Mouse (Mus musculus) G1E (cell line): ENCODE data around the gene Stt3a. TPM values are rescaled to one million over a fixed set of nuclear protein-coding genes. Genes with fewer than 3 reads are reported as not detected.

Source experiments
- ATAC-seq: 2 replicates; pipeline ENCODE4 v1.8.0; 2016; ENCODE audit warnings: mild to moderate bottlenecking; ENCODE audit not compliant: insufficient number of reproducible peaks, poor library complexity, low FRiP score, severe bottlenecking; ENCODE audit errors: extremely low read depth
- DNase-seq: peaks from one replicate; pipeline ENCODE4 v3.0.0; 2012; ENCODE audit warnings: low spot score
- H3K27me3 ChIP-seq: 2 replicates; pipeline ENCODE4 v1.6.1; 2012; ENCODE audit warnings: mild to moderate bottlenecking, low read length, inconsistent platforms; ENCODE audit not compliant: insufficient read depth
- H3K36me3 ChIP-seq: replicated peaks from 2 replicates; pipeline ENCODE3; 2012; ENCODE audit warnings: mild to moderate bottlenecking, inconsistent platforms
- H3K4me1 ChIP-seq: 2 replicates; pipeline ENCODE4 v1.6.1; 2012; ENCODE audit warnings: low read depth, low read length, inconsistent platforms, mixed read lengths; ENCODE audit not compliant: insufficient read depth
- H3K4me3 ChIP-seq: 2 replicates; pipeline ENCODE4 v1.5.1; 2012; ENCODE audit warnings: low read depth, mild to moderate bottlenecking, inconsistent platforms, low read length, moderate library complexity, mixed read lengths
- H3K9me3 ChIP-seq: replicated peaks from 2 replicates; pipeline ENCODE4 v1.6.1; 2012; ENCODE audit warnings: inconsistent platforms
- CTCF ChIP-seq: IDR thresholded peaks from 2 replicates; pipeline ENCODE4 v1.5.1; 2012; ENCODE audit warnings: low read depth, low read length, inconsistent platforms, mixed read lengths
- GATA1 ChIP-seq: IDR thresholded peaks from 2 replicates; pipeline ENCODE4 v1.6.1; 2012; ENCODE audit warnings: borderline replicate concordance, low read length, inconsistent platforms, mixed read lengths
- GATA2 ChIP-seq: IDR thresholded peaks from 2 replicates; pipeline ENCODE4 v1.6.1; 2012; ENCODE audit warnings: low read depth, low read length, inconsistent platforms, borderline replicate concordance
- POLR2AphosphoS5 ChIP-seq: IDR thresholded peaks from 2 replicates; pipeline ENCODE4 v1.6.1; 2012; ENCODE audit warnings: low read depth, low read length, inconsistent platforms; ENCODE audit not compliant: insufficient replicate concordance
- TAL1 ChIP-seq: conservative IDR thresholded peaks from 2 replicates; pipeline ENCODE4 v1.6.1; 2012; ENCODE audit warnings: low read depth, low read length, inconsistent platforms, mixed read lengths
- polyA plus RNA-seq: library from polyadenylated mRNA; stranded (reverse); fragments of >175 nt; gene quantifications from 2 replicates; pipeline ENCODE4 v1.2.3, GENCODE M21; 2012
- total RNA-seq, 2 experiments: library from RNA; stranded (forward) in 1 of 2; stranded (reverse) in 1 of 2; fragments of 200-1000 nt in 1 of 2; fragments of >200 nt in 1 of 2; fragmentation: Nextera tagmentation in 1 of 2; gene quantifications; 2 replicates each; pipeline ENCODE4 v1.2.3; 2014 to 2017

Stt3a gene
- total and polyA plus RNA-seq, 3 experiments, result 7.1 to 862 (median 463) TPM

GRCm38 (mm10) chr9:36802951-36803350 is 35.5 kb upstream of the Stt3a start:
- Histone ChIP-seq H3K27me3 (peaks cover 8% of the 10 kb centered on the region; the same call in 1 of the 2 replicates), H3K9me3 (no peaks in the 10 kb centered on the region), H3K36me3 (no peaks in the 10 kb centered on the region), H3K4me1 (no peaks in the 10 kb centered on the region), H3K4me3 (no peak overlapping the region)
- TF ChIP-seq TAL1, result no peak
- TF ChIP-seq GATA1, result no peak
- TF ChIP-seq POLR2AphosphoS5, result no peak
- TF ChIP-seq CTCF, result no peak
- TF ChIP-seq GATA2, result no peak
- no peak for ATAC-seq
- no peak for DNase-seq

GRCm38 (mm10) chr9:36801961-36802360 is 34.5 kb upstream of the Stt3a start:
- H3K4me1 ChIP-seq, result peaks cover 4% of the 10 kb centered on the region
- H3K27me3 ChIP-seq, result peaks cover 8% of the 10 kb centered on the region; the same call in 1 of the 2 replicates
- ATAC-seq, result no peak
- no peak for TF ChIP-seq TAL1
- no peak for TF ChIP-seq GATA2
- no peak for TF ChIP-seq POLR2AphosphoS5
- TF ChIP-seq CTCF, result no peak
- no peak for TF ChIP-seq GATA1
- no peak overlapping the region for H3K4me3 ChIP-seq
- H3K9me3 ChIP-seq, result no peaks in the 10 kb centered on the region
- no peaks in the 10 kb centered on the region for H3K36me3 ChIP-seq
- no peak for DNase-seq

GRCm38 (mm10) chr9:36796781-36797555 is 29.5 kb upstream of the Stt3a start, which contains the start of gene Ei24:
Gene Ei24 (minus strand): TSS chr9:36797393.
- Histone ChIP-seq H3K36me3 (peaks cover 12% of the 10 kb centered on the region), H3K9me3 (no peaks in the 10 kb centered on the region), H3K27me3 (peaks cover 8% of the 10 kb centered on the region; the same call in 1 of the 2 replicates), H3K4me3 (peak within 1 kb of the TSS; percentile 95), H3K4me1 (peaks cover 13% of the 10 kb centered on the region)
- TF ChIP-seq TAL1 (no peak), GATA1 (no peak), GATA2 (no peak), POLR2AphosphoS5 (no peak)
- peak; percentile 84 for DNase-seq
- ATAC-seq, result peak; percentile 89

- Histone ChIP-seq H3K4me3 (peak overlapping the region; percentile 95), H3K36me3 (peaks cover 18% of the 10 kb centered on the region), H3K4me1 (peaks cover 13% of the 10 kb centered on the region), H3K9me3 (no peaks in the 10 kb centered on the region), H3K27me3 (peaks cover 8% of the 10 kb centered on the region; the same call in 1 of the 2 replicates)
- no peak for DNase-seq
- ATAC-seq, result no peak
- TF ChIP-seq GATA1 (no peak), CTCF (no peak), GATA2 (no peak)
Observed at GRCm38 (mm10) chr9:36796224-36796623, 28.7 kb upstream of the Stt3a start.

GRCm38 (mm10) chr9:36795556-36795955 is 28.1 kb upstream of the Stt3a start:
- H3K36me3 ChIP-seq, result peaks cover 23% of the 10 kb centered on the region
- peaks cover 8% of the 10 kb centered on the region; the same call in 1 of the 2 replicates for H3K27me3 ChIP-seq
- peaks cover 13% of the 10 kb centered on the region for H3K4me1 ChIP-seq
- no peaks in the 10 kb centered on the region for H3K9me3 ChIP-seq
- no peak for TF ChIP-seq POLR2AphosphoS5
- ATAC-seq (no peak), DNase-seq (no peak)
- no peak overlapping the region for H3K4me3 ChIP-seq

DNA sequence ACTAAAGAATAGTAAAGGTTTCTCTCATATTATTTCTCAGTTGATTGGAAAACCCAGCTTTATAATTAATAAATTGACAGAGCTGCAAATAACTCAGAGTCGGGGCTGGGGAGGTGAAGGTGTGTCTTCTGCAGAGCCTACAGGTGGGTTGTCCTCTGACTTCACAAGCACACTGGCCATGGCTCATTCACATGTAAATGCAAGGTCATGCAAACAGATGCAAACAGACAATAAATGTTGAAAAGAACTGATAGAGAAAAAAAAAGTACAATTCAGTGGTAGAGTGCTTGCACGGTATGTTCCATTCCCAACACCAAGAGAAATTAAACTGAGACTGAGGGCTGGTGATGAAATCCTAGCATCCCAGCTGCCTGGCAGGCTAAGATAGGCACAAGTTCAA is 27.0 kb upstream of the Stt3a start:
- TF ChIP-seq TAL1, result no peak
- TF ChIP-seq POLR2AphosphoS5, result no peak
- TF ChIP-seq GATA1, result no peak
- TF ChIP-seq GATA2, result no peak
- no peak for TF ChIP-seq CTCF
- ATAC-seq, result no peak

GRCm38 (mm10) chr9:36792191-36792590 is 24.7 kb upstream of the Stt3a start:
- Histone ChIP-seq H3K4me3 (no peak overlapping the region), H3K4me1 (peaks cover 9% of the 10 kb centered on the region; the same call in 1 of the 2 replicates), H3K27me3 (no peaks in the 10 kb centered on the region), H3K36me3 (peaks cover 57% of the 10 kb centered on the region), H3K9me3 (no peaks in the 10 kb centered on the region)
- TF ChIP-seq CTCF (no peak), GATA1 (no peak), TAL1 (no peak), GATA2 (no peak), POLR2AphosphoS5 (no peak)
- no peak for DNase-seq
- no peak for ATAC-seq

More for the DNA sequence above, 27.0 kb upstream of the Stt3a start:
- peaks cover 3% of the 10 kb centered on the region; the same call in 1 of the 2 replicates for H3K27me3 ChIP-seq
- H3K4me3 ChIP-seq, result no peak overlapping the region
- peaks cover 34% of the 10 kb centered on the region for H3K36me3 ChIP-seq
- no peak for DNase-seq
- H3K4me1 ChIP-seq, result peaks cover 13% of the 10 kb centered on the region
- no peaks in the 10 kb centered on the region for H3K9me3 ChIP-seq
